Mouse (Mus musculus) Muller cell, postnatal 12 days (primary cell): ENCODE measurements at regions not wholly inside any gene's neighbourhood (a gene's known extent, or its start where the extent isn't known, plus 50 kb on each side); places are given as distances from the start of the nearest gene placed in this dataset.

Experiments used
- DNase-seq: peaks from one replicate; pipeline ENCODE4 v3.0.0-alpha.2; 2015; ENCODE audit errors: inconsistent ontology term

GRCm38 (mm10) chr6:143487003-143487402 lies 320.0 kb downstream of the Etnk1 start:
- DNase-seq: no peak

DNA sequence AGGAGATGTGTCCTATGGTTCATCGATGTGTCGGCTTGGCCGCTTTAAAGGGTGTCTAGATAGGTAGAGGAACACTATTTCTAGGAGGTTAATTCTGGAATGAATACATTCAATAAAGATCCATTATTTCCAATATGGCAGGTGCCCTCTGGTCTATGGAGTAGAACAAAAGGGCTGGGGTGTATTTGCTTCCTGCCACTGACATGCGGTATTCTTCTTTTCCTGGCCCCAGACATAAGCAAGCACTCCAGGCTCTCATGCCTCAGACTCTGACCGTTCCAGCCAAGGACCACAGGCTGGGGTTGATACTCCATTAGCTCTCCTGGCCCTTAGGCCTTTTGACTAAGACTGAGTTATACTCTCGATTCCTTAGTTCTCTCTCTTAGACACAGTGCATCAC lies 323.0 kb downstream of the Etnk1 start:
- no peak for DNase-seq

- DNase-seq: no peak
Observed at GRCm38 (mm10) chr6:143491380-143491779, 324.4 kb downstream of the Etnk1 start.

GRCm38 (mm10) chr6:143493543-143493942 lies 326.5 kb downstream of the Etnk1 start:
- no peak for DNase-seq

GRCm38 (mm10) chr6:143494341-143494740 lies 327.3 kb downstream of the Etnk1 start:
- no peak for DNase-seq

DNA sequence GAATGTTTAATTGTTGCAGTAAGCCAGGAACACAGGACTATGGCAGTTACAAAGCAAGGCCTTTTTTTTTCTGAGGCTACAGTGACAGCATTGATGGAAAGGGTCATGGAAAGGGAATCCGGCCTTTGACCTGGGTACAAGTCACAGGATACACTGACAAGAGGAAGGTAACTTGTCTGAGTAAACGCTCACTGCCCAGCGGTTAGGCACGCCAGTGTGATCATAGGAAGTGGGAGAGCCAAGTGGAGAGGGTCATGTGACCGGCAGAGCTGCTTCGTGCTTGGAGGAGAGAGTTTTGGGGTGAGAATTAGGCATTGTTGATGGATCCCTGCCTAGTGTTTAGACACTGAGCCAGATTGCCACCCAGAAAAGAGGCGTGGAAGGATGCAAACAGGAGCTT lies 327.9 kb downstream of the Etnk1 start:
- DNase-seq: no peak

DNA sequence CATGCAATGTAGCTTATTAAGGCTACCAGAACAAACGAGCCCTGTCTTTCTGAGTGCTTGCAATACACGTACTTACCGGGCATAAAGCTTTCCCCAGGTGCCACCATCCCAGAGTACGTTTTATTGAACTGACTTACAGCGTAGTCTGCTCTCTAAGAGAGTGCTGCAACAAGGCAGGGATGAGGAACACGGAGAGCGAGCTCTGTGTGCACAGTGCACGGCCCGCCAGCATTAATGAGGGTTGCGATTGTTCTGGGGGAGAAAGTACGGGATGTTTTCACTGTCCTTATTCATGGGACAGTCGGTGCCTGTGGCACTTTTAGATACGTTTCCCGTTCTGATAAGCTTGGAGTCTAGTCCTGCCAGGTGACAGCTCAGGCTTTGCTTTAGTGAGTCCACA lies 331.7 kb downstream of the Etnk1 start:
- DNase-seq: no peak

- no peak for DNase-seq
Observed at GRCm38 (mm10) chr6:143499259-143500043, 332.4 kb downstream of the Etnk1 start.

DNA sequence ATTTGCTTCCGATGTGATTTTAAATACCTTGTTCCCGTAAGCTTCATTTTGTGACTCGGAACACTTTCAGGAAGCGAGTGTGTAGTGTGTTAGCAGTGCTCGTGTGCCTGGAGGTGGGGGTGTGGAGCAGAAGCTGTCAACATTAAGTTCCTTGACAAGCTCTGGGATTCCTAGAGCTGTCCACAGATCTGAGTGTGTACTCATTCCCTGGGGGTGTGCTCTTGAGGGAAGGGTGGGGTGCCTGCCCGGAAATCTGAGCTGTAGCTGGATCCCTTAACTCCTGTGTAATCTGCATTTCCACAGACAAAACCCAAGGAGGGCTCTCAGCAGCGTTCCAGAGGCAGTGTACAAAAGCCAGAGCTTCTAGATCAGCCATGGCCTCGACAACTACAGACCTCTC lies 335.8 kb downstream of the Etnk1 start:
- no peak for DNase-seq

- no peak for DNase-seq
Observed at GRCm38 (mm10) chr6:143503953-143504352, 336.9 kb downstream of the Etnk1 start.

DNA sequence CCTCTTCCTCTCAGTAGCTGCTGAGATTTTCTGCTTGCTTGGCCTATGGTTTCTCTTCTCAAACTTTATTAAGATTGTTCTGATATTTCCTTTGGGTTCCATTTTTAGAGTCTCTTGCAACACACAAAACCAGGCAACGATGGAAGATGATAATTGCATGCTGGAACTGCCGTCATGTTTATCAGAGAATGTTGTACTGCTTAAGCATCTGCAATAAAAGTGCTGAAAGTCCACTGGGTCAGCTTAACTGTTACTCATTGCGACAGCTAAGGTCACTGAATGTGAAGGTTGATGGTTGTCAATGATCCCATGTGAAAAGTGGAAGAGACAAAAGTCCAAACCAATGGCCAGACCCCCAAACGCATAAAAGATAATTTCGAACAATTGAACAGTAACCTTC lies 346.4 kb downstream of the Etnk1 start:
- DNase-seq: no peak

GRCm38 (mm10) chr6:143515137-143515536 lies 348.1 kb downstream of the Etnk1 start:
- DNase-seq: no peak

DNA sequence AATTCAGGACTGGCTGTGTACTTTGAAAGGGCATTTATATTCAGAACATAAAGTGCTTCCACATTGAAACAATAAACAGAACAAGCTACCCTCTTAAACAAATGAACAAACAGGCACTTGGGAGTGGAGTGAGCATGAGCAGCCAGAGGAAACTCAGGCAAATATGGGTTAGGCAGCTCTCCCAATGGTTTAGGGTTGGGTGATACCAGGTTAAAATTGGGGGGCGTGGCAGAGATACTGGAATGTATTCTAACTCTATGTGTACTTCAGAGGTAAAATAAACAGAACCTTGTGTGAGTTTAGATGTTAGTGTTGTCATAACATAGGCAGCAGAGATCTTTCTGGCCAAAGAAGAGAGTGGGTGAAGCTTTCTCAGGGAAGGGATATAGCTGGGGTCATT lies 349.7 kb downstream of the Etnk1 start:
- DNase-seq: no peak

DNA sequence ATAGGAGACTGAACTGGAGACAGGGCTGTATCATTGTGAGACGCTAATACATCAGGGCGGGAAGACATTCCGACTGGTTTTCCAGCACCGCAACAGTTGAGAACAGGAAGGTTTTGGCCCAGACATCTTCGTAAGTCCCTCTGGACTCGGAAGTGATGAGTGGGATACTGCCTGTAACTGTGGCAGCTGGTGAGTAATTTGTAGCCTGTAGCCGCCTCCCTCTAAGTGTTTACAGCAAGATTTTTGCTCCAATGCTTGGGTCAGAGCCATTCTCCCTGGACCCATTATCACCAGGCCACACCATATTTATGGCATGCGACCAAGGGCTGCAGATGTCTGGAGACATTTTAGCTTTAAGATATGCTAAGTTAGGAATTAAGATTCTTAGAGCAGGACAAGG lies 351.5 kb downstream of the Etnk1 start:
- DNase-seq: no peak

DNA sequence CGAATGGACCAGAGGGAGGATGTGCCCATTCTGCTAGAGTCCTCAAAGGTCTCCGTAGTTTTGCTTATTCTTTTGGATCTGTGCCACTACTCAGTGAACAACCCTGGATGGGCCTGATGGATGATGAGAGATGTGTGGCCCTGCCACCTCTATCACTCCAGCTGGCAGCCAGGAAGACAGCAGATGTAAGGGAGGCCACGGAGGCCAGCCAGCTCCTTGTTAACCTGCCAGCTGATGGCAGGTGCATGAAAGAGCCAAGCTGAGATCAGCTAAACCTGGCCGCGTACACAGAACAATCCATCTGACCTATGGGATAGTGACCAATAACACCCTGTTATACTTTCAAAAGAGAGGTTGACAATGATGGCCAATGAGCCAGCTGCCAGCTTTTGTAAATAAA lies 352.6 kb downstream of the Etnk1 start:
- no peak for DNase-seq

GRCm38 (mm10) chr6:143525092-143525491 lies 358.1 kb downstream of the Etnk1 start:
- DNase-seq: no peak

DNA sequence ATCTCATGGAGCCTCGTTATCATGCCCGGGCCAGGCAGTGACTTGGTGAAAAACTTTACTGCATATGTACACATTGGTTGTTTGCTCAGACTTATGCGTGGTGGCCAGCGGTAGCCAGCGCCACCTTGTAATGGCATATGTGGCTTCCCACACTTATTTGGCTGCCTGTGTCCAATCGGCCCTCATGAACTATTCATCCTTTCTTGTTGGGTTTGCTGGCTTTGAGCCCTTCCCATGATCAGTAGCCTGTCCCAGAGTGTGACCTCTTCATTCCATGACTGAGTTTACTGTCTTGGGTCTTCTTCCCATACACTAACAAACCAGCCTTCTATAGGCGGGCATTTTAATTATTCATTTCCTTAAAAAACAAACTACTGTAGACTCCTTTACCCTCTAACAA lies 361.9 kb downstream of the Etnk1 start:
- no peak for DNase-seq

GRCm38 (mm10) chr6:143530372-143531224 lies 363.6 kb downstream of the Etnk1 start:
- peak; percentile 59 for DNase-seq

DNA sequence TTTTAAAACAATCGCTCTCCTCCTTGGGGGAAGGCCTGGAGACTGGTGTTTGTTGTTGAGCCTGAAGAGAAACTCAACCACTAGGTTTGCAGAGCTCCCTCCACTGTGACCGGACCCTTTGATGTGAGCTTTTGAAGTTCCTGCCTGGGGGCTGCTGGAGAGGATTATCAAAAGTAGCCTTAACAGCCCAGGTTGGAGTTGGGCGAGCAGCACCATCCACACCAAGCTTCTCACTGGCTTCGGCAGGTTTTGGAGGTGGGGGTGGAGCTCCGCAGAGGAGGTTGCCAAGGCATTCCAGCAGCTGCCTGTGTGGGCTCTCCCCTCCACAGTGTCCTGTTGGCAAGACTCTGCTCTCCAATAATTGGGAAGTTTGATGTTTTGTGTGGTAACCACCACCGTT lies 364.5 kb downstream of the Etnk1 start:
- DNase-seq: peak; percentile 43

DNA sequence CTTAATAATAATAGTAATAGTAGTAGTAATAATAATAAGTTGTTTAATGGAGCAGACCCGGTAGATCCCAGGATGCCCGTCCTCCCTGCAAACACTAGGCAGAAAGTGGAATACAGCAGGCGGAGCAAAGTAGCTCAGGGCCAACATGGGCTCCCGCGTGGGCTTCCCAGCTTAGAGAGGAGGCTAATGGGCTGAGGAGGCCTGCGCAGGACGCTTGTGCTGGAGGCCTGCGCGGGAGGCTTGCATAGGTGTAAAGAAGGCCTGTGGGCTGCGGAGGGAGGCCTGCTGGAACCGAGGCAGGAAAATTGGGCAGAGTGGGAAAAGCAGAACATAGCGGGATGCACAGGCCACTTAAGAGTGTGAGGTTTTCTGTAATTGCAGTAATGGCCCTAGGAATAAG lies 365.4 kb downstream of the Etnk1 start:
- no peak for DNase-seq

DNA sequence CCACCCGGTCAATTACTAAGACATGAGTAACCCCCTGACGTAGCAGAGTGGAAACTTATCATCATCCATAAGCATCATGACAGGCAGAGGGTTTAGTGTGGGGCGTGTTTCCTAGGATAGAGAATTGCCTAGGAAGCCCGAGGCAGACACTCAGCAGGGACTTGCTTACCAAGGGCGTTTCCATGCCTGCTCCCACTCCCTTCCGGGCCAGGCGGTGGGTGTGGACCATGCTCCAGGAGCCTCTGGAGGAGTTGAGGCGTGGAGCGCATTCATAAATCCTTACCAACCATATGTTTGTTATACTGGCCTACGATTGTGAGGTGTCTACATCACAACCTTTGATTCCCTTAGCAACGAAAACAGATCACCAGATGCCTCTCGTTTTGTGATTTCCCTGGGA lies 368.2 kb downstream of the Etnk1 start:
- DNase-seq: no peak

DNA sequence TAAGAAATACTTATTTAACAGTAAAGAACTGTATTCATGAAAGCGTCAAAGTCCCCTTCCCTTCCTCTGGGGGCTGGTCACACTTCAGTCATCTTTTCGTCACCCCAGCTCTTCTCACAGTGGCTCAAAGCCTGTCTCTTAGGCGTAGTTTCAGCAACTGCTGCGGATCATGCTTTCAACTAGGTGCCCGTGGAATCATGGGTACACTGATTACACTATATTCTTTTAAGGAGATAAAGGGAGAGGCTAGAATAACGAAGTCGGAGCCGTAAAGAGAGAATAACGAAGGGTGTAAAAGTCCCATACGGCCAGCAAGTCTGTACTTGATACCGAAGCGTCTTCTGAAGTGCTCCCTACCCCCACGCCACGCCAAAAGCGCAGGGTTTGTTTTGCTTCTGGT lies 368.7 kb downstream of the Etnk1 start:
- DNase-seq: no peak
